Mouse (Mus musculus) embryonic facial prominence, embryonic 12.5 days (tissue): ENCODE measurements at regions not wholly inside any gene's neighbourhood (a gene's known extent, or its start where the extent isn't known, plus 50 kb on each side); places are given as distances from the start of the nearest gene placed in this dataset.

Experiments
- ATAC-seq: fragments of 200-750 bp; cut with Nextera tagmentation; 2 replicates; pipeline ENCODE4 v1.8.0; 2017; ENCODE audit not compliant: insufficient number of reproducible peaks, insufficient read depth, low FRiP score, low TSS enrichment
- H3K27ac ChIP-seq: fragments of 300-500 bp; sonication (generic); 2 replicates; pipeline ENCODE4 v1.5.1; 2016; ENCODE audit warnings: mild to moderate bottlenecking
- H3K27me3 ChIP-seq: fragments of 300-500 bp; sonication (generic); 2 replicates; pipeline ENCODE4 v1.6.1; 2016; ENCODE audit warnings: mild to moderate bottlenecking, moderate library complexity
- H3K36me3 ChIP-seq: fragments of 300-500 bp; sonication (generic); 2 replicates; pipeline ENCODE4 v1.6.1; 2016; ENCODE audit warnings: mild to moderate bottlenecking
- H3K4me1 ChIP-seq: fragments of 300-500 bp; sonication (generic); 2 replicates; pipeline ENCODE4 v1.6.1; 2016
- H3K4me2 ChIP-seq: fragments of 300-500 bp; sonication (generic); replicated peaks from 2 replicates; pipeline ENCODE4 v1.6.1; 2016; ENCODE audit warnings: mild to moderate bottlenecking, moderate library complexity
- H3K4me3 ChIP-seq: fragments of 300-500 bp; sonication (generic); 2 replicates; pipeline ENCODE4 v1.5.1; 2016; ENCODE audit warnings: mild to moderate bottlenecking
- H3K9ac ChIP-seq: fragments of 300-500 bp; sonication (generic); 2 replicates; pipeline ENCODE4 v1.6.1; 2016; ENCODE audit warnings: mild to moderate bottlenecking, moderate library complexity
- H3K9me3 ChIP-seq: fragments of 300-500 bp; sonication (generic); 2 replicates; pipeline ENCODE4 v1.6.1; 2016; ENCODE audit warnings: mild to moderate bottlenecking, moderate library complexity
- WGBS: fragments of 180-500 bp; shearing (Covaris S2); methylation state at CpG from one replicate; pipeline ENCODE4 v1.1.7; 2016; 5-methylcytosine and 5-hydroxymethylcytosine counted together

- Histone ChIP-seq H3K4me1 (no peaks in the 10 kb centered on the region), H3K27ac (no peak overlapping the region), H3K4me2 (no peak overlapping the region), H3K9me3 (no peaks in the 10 kb centered on the region), H3K27me3 (no peaks in the 10 kb centered on the region), H3K36me3 (no peaks in the 10 kb centered on the region), H3K4me3 (no peak overlapping the region), H3K9ac (no peak overlapping the region)
- no peak for ATAC-seq
- WGBS = 43% methylated on average over 4 of the region's 4 CpGs
These were observed 271.1 kb upstream of the Nectin3 start for GRCm38 (mm10) chr16:46769383-46769782.

- Histone ChIP-seq H3K4me2 (no peak overlapping the region), H3K4me1 (no peaks in the 10 kb centered on the region), H3K9ac (no peak overlapping the region), H3K4me3 (no peak overlapping the region), H3K36me3 (no peaks in the 10 kb centered on the region), H3K9me3 (no peaks in the 10 kb centered on the region), H3K27me3 (no peaks in the 10 kb centered on the region), H3K27ac (no peak overlapping the region)
- ATAC-seq = no peak
- 60% methylated on average over 1 of the region's 1 CpGs for WGBS
These were observed 270.1 kb upstream of the Nectin3 start for GRCm38 (mm10) chr16:46768376-46768775.

GRCm38 (mm10) chr16:46735140-46735539, 236.8 kb upstream of the Nectin3 start:
- Histone ChIP-seq H3K36me3 (no peaks in the 10 kb centered on the region), H3K9me3 (no peaks in the 10 kb centered on the region), H3K4me3 (no peak overlapping the region), H3K27ac (no peak overlapping the region), H3K4me1 (no peaks in the 10 kb centered on the region), H3K27me3 (no peaks in the 10 kb centered on the region), H3K9ac (no peak overlapping the region), H3K4me2 (no peak overlapping the region)
- no peak for ATAC-seq
- 65% methylated on average over 4 of the region's 4 CpGs for WGBS

- no peak overlapping the region for H3K9ac ChIP-seq
- H3K4me1 ChIP-seq = no peaks in the 10 kb centered on the region
- 70% methylated on average over 3 of the region's 3 CpGs for WGBS
- no peaks in the 10 kb centered on the region for H3K9me3 ChIP-seq
- no peak overlapping the region for H3K4me2 ChIP-seq
- H3K4me3 ChIP-seq = no peak overlapping the region
- no peak overlapping the region for H3K27ac ChIP-seq
- H3K36me3 ChIP-seq = no peaks in the 10 kb centered on the region
- no peak for ATAC-seq
- no peaks in the 10 kb centered on the region for H3K27me3 ChIP-seq
These were observed 230.1 kb upstream of the Nectin3 start for GRCm38 (mm10) chr16:46728424-46728823.

GRCm38 (mm10) chr16:46723660-46724059, 225.3 kb upstream of the Nectin3 start:
- 83% methylated on average over 4 of the region's 4 CpGs for WGBS

GRCm38 (mm10) chr16:46679787-46680186, 181.5 kb upstream of the Nectin3 start:
- no peaks in the 10 kb centered on the region for H3K27me3 ChIP-seq
- no peaks in the 10 kb centered on the region for H3K9me3 ChIP-seq
- H3K4me3 ChIP-seq = no peak overlapping the region
- no peak overlapping the region for H3K4me2 ChIP-seq
- H3K4me1 ChIP-seq = no peaks in the 10 kb centered on the region
- no peak for ATAC-seq
- no peaks in the 10 kb centered on the region for H3K36me3 ChIP-seq
- WGBS = 87% methylated on average over 3 of the region's 3 CpGs
- H3K27ac ChIP-seq = no peak overlapping the region
- no peak overlapping the region for H3K9ac ChIP-seq

More at GRCm38 (mm10) chr16:46723660-46724059, 225.3 kb upstream of the Nectin3 start:
- Histone ChIP-seq H3K4me2 (no peak overlapping the region), H3K4me1 (no peaks in the 10 kb centered on the region), H3K4me3 (no peak overlapping the region), H3K27me3 (no peaks in the 10 kb centered on the region), H3K27ac (no peak overlapping the region), H3K36me3 (no peaks in the 10 kb centered on the region), H3K9ac (no peak overlapping the region), H3K9me3 (no peaks in the 10 kb centered on the region)
- ATAC-seq = no peak

GRCm38 (mm10) chr16:46669590-46669989, 171.3 kb upstream of the Nectin3 start:
- no peak for ATAC-seq
- Histone ChIP-seq H3K4me1 (no peaks in the 10 kb centered on the region), H3K9ac (no peak overlapping the region), H3K36me3 (no peaks in the 10 kb centered on the region), H3K4me3 (no peak overlapping the region), H3K9me3 (no peaks in the 10 kb centered on the region), H3K27me3 (no peaks in the 10 kb centered on the region), H3K4me2 (no peak overlapping the region), H3K27ac (no peak overlapping the region)
- WGBS = 75% methylated on average over 3 of the region's 3 CpGs

- Histone ChIP-seq H3K4me1 (no peaks in the 10 kb centered on the region), H3K9ac (no peak overlapping the region), H3K9me3 (no peaks in the 10 kb centered on the region), H3K4me3 (no peak overlapping the region), H3K27ac (no peak overlapping the region), H3K36me3 (no peaks in the 10 kb centered on the region), H3K4me2 (no peak overlapping the region), H3K27me3 (no peaks in the 10 kb centered on the region)
- 70% methylated on average over 3 of the region's 3 CpGs for WGBS
- ATAC-seq = no peak
These were observed 167.2 kb upstream of the Nectin3 start for GRCm38 (mm10) chr16:46665566-46665965.

GRCm38 (mm10) chr16:46663008-46663407, 164.7 kb upstream of the Nectin3 start:
- Histone ChIP-seq H3K4me1 (no peaks in the 10 kb centered on the region), H3K27ac (no peak overlapping the region), H3K9me3 (no peaks in the 10 kb centered on the region), H3K36me3 (no peaks in the 10 kb centered on the region), H3K27me3 (no peaks in the 10 kb centered on the region), H3K9ac (no peak overlapping the region), H3K4me2 (no peak overlapping the region), H3K4me3 (no peak overlapping the region)
- WGBS = 76% methylated on average over 4 of the region's 4 CpGs
- no peak for ATAC-seq

GRCm38 (mm10) chr16:46655041-46655440, 156.7 kb upstream of the Nectin3 start:
- no peaks in the 10 kb centered on the region for H3K36me3 ChIP-seq
- H3K27me3 ChIP-seq = no peaks in the 10 kb centered on the region
- no peak overlapping the region for H3K4me2 ChIP-seq
- H3K4me1 ChIP-seq = no peaks in the 10 kb centered on the region
- 90% methylated on average over 4 of the region's 4 CpGs for WGBS
- no peak for ATAC-seq
- H3K9me3 ChIP-seq = no peaks in the 10 kb centered on the region
- no peak overlapping the region for H3K27ac ChIP-seq
- H3K4me3 ChIP-seq = no peak overlapping the region
- H3K9ac ChIP-seq = no peak overlapping the region

- Histone ChIP-seq H3K9me3 (no peaks in the 10 kb centered on the region), H3K9ac (no peak overlapping the region), H3K4me3 (no peak overlapping the region), H3K4me2 (no peak overlapping the region), H3K27me3 (no peaks in the 10 kb centered on the region), H3K4me1 (no peaks in the 10 kb centered on the region), H3K27ac (no peak overlapping the region), H3K36me3 (no peaks in the 10 kb centered on the region)
- 15% methylated on average over 2 of the region's 2 CpGs for WGBS
- no peak for ATAC-seq
These were observed 127.5 kb upstream of the Nectin3 start for GRCm38 (mm10) chr16:46625807-46626206.

- no peak for ATAC-seq
- 76% methylated on average over 1 of the region's 1 CpGs for WGBS
These were observed 124.9 kb upstream of the Nectin3 start for GRCm38 (mm10) chr16:46623246-46623645.

GRCm38 (mm10) chr16:46619871-46620270, 121.5 kb upstream of the Nectin3 start:
- Histone ChIP-seq H3K9me3 (no peaks in the 10 kb centered on the region), H3K27me3 (no peaks in the 10 kb centered on the region), H3K4me2 (no peak overlapping the region), H3K4me1 (no peaks in the 10 kb centered on the region), H3K36me3 (no peaks in the 10 kb centered on the region), H3K4me3 (no peak overlapping the region), H3K27ac (no peak overlapping the region), H3K9ac (no peak overlapping the region)
- no peak for ATAC-seq
- WGBS = 82% methylated on average over 2 of the region's 2 CpGs

More at GRCm38 (mm10) chr16:46623246-46623645, 124.9 kb upstream of the Nectin3 start:
- H3K27me3 ChIP-seq = no peaks in the 10 kb centered on the region
- H3K4me3 ChIP-seq = no peak overlapping the region
- H3K9ac ChIP-seq = no peak overlapping the region
- no peaks in the 10 kb centered on the region for H3K36me3 ChIP-seq
- H3K4me2 ChIP-seq = no peak overlapping the region
- no peaks in the 10 kb centered on the region for H3K4me1 ChIP-seq
- no peak overlapping the region for H3K27ac ChIP-seq
- H3K9me3 ChIP-seq = no peaks in the 10 kb centered on the region
